Mouse (Mus musculus): ENCODE data around the gene Chrna9. TPM values are rescaled to one million over a fixed set of nuclear protein-coding genes. Genes with fewer than 3 reads are reported as not detected.

Gene Chrna9
- total and polyA plus RNA-seq, 3 experiments: 0.57 TPM; not detected in 2

DNA sequence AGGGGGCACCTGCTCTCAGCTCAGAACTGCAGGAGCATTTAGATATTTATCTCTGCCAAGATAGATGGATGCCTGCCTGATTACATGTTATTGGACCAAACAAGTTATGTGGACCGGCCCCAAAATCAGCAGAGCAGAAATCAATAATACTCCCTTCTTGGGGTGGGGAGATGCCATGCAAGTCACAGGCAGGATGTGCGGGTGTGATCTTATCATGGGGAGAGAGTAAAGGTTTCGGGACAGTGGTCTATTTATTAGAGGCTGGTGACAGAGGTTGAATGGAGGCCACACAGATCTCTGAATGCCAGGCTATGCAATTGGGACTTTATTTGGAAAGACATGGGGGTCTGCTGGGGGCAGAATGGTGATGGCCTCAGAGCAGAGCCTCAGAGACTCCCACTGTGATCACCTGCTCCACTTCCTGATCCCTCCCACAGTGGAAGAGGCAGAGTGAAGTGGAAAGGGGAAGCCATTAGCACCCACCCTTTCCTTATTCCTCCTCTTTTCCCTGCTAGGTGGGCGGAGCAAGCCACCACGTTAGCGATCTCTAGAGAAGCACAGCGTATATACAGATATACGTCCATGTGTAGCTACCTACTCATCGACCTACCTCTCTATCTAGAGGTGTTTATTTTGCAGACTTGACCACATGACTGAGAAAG, 13.1 kb upstream of the Chrna9 start:
- Histone ChIP-seq H3K27ac (ENCODE audit: insufficient read depth, low read depth) (no peak overlapping the region), H3K36me3 (replicated peaks in 1 of 2; ENCODE audit: control insufficient read depth in 1 of 2, insufficient read depth in 1 of 2, low read length in 1 of 2) (no peaks in the 10 kb centered on the region), H3K27me3 (replicated peaks) (peaks cover 7% of the 10 kb centered on the region), H3K4me2 (ENCODE audit: insufficient read depth, low read depth, poor library complexity, severe bottlenecking) (no peak overlapping the region), H3K79me2 (replicated peaks; ENCODE audit: control insufficient read depth, extremely low read depth, insufficient read depth, poor library complexity, severe bottlenecking) (no peaks in the 10 kb centered on the region), H3K4me3 (replicated peaks in 1 of 3; ENCODE audit: low read depth in 2 of 3, low read length in 2 of 3, poor library complexity in 1 of 3) (no peak overlapping the region), H3K9ac (ENCODE audit: insufficient read depth, low read depth) (no peak overlapping the region), H3K9me3 (replicated peaks; ENCODE audit: low read length) (peaks cover 5% of the 10 kb centered on the region), H3K4me1 (ENCODE audit: control insufficient read depth in 1 of 2, insufficient read depth in 2 of 2) (peaks cover 2 to 28% of the 10 kb centered on the region in 2 experiments)
- in situ Hi-C loops (cut with MboI; ENCODE audit: low pct_ligation_motif_present, low pct_unique_long_range_greater_than_20kb, low sequenced_read_pairs) (no loop called here), dilution Hi-C loops (cut with MboI; ENCODE audit: extremely low pct_ligation_motif_present, extremely low pct_unique_long_range_greater_than_20kb, low sequenced_read_pairs) (no loop called here)
- TF ChIP-seq MAFK (IDR thresholded peaks at IDR 0.05; ENCODE audit: insufficient replicate concordance, low read length) (no peak), POLR2AphosphoS2 (IDR thresholded peaks at IDR 0.05; ENCODE audit: low read depth, low read length) (no peak), IRF4 (IDR thresholded peaks at IDR 0.05; ENCODE audit: low read depth, low read length) (no peak), TCF12 (IDR thresholded peaks at IDR 0.05; ENCODE audit: low read depth, low read length) (no peak)
- no peak for DNase-seq (ENCODE audit: extremely low read depth)

DNA sequence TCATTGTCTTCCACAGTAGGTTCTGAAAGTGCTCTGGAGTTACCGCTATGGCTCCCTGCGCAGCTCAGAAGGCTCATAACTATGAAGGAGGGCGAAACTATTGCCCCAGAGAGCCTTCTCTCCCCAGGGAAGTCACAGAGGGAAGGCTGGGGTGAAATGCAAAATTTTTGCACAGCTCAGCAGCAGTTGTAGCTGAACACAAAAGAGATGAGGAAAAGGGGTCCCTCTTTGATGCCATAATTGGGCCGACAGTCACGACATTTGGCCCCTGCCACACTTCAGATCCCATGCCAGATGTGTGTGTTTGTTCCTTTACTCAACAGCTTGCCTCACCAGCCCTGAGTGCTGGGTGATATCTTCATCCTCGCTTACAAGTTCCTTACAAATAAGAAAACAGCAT, 8.1 kb upstream of the Chrna9 start:
- no peak overlapping the region for H3K27ac ChIP-seq (ENCODE audit: insufficient read depth, low read depth)
- H3K4me2 ChIP-seq (ENCODE audit: insufficient read depth, low read depth, poor library complexity, severe bottlenecking): no peak overlapping the region
- DNase-seq (ENCODE audit: extremely low read depth): no peak
- no peak overlapping the region for H3K4me3 ChIP-seq (replicated peaks in 1 of 3; ENCODE audit: low read depth in 2 of 3, low read length in 2 of 3, poor library complexity in 1 of 3)
- in situ Hi-C loops (cut with MboI; ENCODE audit: low pct_ligation_motif_present, low pct_unique_long_range_greater_than_20kb, low sequenced_read_pairs) (no loop called here), dilution Hi-C loops (cut with MboI; ENCODE audit: extremely low pct_ligation_motif_present, extremely low pct_unique_long_range_greater_than_20kb, low sequenced_read_pairs) (no loop called here)
- peaks cover 7% of the 10 kb centered on the region for H3K27me3 ChIP-seq (replicated peaks)
- H3K9ac ChIP-seq (ENCODE audit: insufficient read depth, low read depth): no peak overlapping the region
- TF ChIP-seq KAT2A (IDR thresholded peaks at IDR 0.05; ENCODE audit: insufficient replicate concordance, low read length) (no peak), UBTF (IDR thresholded peaks at IDR 0.05; ENCODE audit: low read depth, low read length) (no peak), ZNF384 (IDR thresholded peaks at IDR 0.05; ENCODE audit: low read depth, low read length) (no peak), ETS1 (conservative IDR thresholded peaks at IDR 0.05; ENCODE audit: low read depth, low read length) (no peak), CHD1 (IDR thresholded peaks at IDR 0.05; ENCODE audit: low read depth, low read length) (no peak), MEF2A (IDR thresholded peaks at IDR 0.05; ENCODE audit: borderline replicate concordance, low read depth, low read length) (no peak), NRF1 (IDR thresholded peaks at IDR 0.05; ENCODE audit: low read depth, low read length) (no peak)
- no peaks in the 10 kb centered on the region for H3K36me3 ChIP-seq (replicated peaks in 1 of 2; ENCODE audit: control insufficient read depth in 1 of 2, insufficient read depth in 1 of 2, low read length in 1 of 2)
- peaks cover 13 to 50% of the 10 kb centered on the region in 2 experiments for H3K4me1 ChIP-seq (ENCODE audit: control insufficient read depth in 1 of 2, insufficient read depth in 2 of 2)
- H3K79me2 ChIP-seq (replicated peaks; ENCODE audit: control insufficient read depth, extremely low read depth, insufficient read depth, poor library complexity, severe bottlenecking): no peaks in the 10 kb centered on the region
- no peaks in the 10 kb centered on the region for H3K9me3 ChIP-seq (replicated peaks; ENCODE audit: low read length)

DNA sequence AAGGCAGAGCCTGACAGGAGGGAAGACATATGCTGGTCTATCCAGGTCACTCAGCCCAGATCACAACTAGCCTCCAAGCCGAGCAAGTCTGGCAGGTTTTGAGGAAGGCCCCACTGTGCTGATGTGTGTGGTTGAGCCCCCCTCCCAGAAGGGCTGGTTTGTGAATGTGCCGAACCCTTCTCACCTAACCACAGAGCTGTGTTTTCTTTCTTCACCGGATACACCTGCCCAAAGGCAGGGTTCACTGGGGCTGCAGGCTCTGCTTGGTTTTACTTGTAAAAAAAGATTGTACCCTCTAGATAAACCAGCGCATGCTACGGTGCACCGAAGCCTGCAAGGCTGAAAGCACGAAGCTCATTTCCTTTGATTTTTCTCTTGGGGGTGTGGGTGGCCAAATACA, 5.6 kb upstream of the Chrna9 start:
- no peak for TF ChIP-seq HCFC1 (IDR thresholded peaks at IDR 0.05; ENCODE audit: low read depth, low read length)
- 0 out of 2 replicates have a peak, but pooled peaks have one; percentile 10 for TF ChIP-seq TBP (conservative IDR thresholded peaks at IDR 0.05; ENCODE audit: low read depth, low read length)
- TF ChIP-seq EP300 (IDR thresholded peaks at IDR 0.05; ENCODE audit: low read length): peak; percentile 80
- peak; percentile 76 for TF ChIP-seq MAX (IDR thresholded peaks at IDR 0.05; ENCODE audit: low read length)
- peak; percentile 59; the same call in 1 of the 2 replicates for TF ChIP-seq ZNF384 (IDR thresholded peaks at IDR 0.05; ENCODE audit: low read depth, low read length)
- TF ChIP-seq TCF12 (IDR thresholded peaks at IDR 0.05; ENCODE audit: low read depth, low read length): peak; percentile 86
- no peak for TF ChIP-seq UBTF (IDR thresholded peaks at IDR 0.05; ENCODE audit: low read depth, low read length)
- peak; percentile 75 for TF ChIP-seq BHLHE40 (IDR thresholded peaks at IDR 0.05; ENCODE audit: low read depth, low read length)
- TF ChIP-seq USF1 (IDR thresholded peaks at IDR 0.05; ENCODE audit: low read depth, low read length): no peak
- TF ChIP-seq ETS1 (conservative IDR thresholded peaks at IDR 0.05; ENCODE audit: low read depth, low read length): peak; percentile 74
- TF ChIP-seq MAFK (IDR thresholded peaks at IDR 0.05; ENCODE audit: insufficient replicate concordance, low read length): no peak
- DNase-seq (ENCODE audit: extremely low read depth): peak; percentile 79
- Histone ChIP-seq H3K27me3 (replicated peaks) (peaks cover 7% of the 10 kb centered on the region), H3K4me2 (ENCODE audit: insufficient read depth, low read depth, poor library complexity, severe bottlenecking) (no peak overlapping the region), H3K9me3 (replicated peaks; ENCODE audit: low read length) (peaks cover 7% of the 10 kb centered on the region), H3K4me3 (replicated peaks in 1 of 3; ENCODE audit: low read depth in 2 of 3, low read length in 2 of 3, poor library complexity in 1 of 3) (no peak overlapping the region), H3K27ac (ENCODE audit: insufficient read depth, low read depth) (no peak overlapping the region), H3K36me3 (replicated peaks in 1 of 2; ENCODE audit: control insufficient read depth in 1 of 2, insufficient read depth in 1 of 2, low read length in 1 of 2) (no peaks in the 10 kb centered on the region), H3K9ac (ENCODE audit: insufficient read depth, low read depth) (no peak overlapping the region), H3K79me2 (replicated peaks; ENCODE audit: control insufficient read depth, extremely low read depth, insufficient read depth, poor library complexity, severe bottlenecking) (no peaks in the 10 kb centered on the region), H3K4me1 (ENCODE audit: control insufficient read depth in 1 of 2, insufficient read depth in 2 of 2) (peaks cover 18 to 68% of the 10 kb centered on the region in 2 experiments)
- dilution Hi-C loops (cut with MboI; ENCODE audit: extremely low pct_ligation_motif_present, extremely low pct_unique_long_range_greater_than_20kb, low sequenced_read_pairs): no loop called here
- in situ Hi-C loops (cut with MboI; ENCODE audit: low pct_ligation_motif_present, low pct_unique_long_range_greater_than_20kb, low sequenced_read_pairs): no loop called here
